ENCODE assay signal across 8 mouse cellular contexts in the genomic region with DNA sequence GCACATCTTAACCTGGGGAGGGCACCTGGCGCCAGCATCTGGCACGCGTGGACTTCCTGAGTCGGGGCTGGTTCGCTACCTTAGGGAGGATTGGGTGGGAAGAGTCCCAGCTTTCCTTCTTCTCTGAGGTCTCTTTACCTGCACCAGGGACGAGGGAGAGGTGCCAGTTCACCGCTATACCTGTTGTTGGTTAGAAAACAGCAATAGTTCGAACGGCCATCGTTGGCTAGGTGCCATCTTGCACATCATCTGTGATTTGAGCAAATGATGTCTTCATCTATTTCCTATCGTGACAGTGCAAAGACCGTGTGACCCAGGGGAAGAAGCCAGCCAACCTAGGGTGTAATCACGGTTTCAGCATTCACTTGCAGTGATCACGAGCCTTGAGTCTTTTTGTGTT. TPM values are rescaled to one million over a fixed set of nuclear protein-coding genes. Genes with fewer than 3 reads are reported as not detected.
DNase-seq lines count a peak whose midpoint lies in the region; ATAC-seq and TF ChIP-seq lines count a peak whose summit lies in the region.

No protein-coding gene starts in this region.

- peak; percentile 47 for ATAC-seq in megakaryocyte, adult 5-6 weeks (ENCODE audit: poor library complexity, severe bottlenecking)
- no peak for ATAC-seq in activated CD4-positive, CD25-positive, alpha-beta regulatory T cell, adult 4 months

- WGBS in cerebellum, adult 2 months: 34% methylated on average over 14 of the region's 14 CpGs

- no peak for TF ChIP-seq CTCF in cerebellum, adult 2 months (IDR thresholded peaks at IDR 0.05; ENCODE audit: borderline replicate concordance, insufficient read depth, low read depth, low read length)
- TF ChIP-seq CTCF in testis, adult 2 months (IDR thresholded peaks at IDR 0.05; ENCODE audit: control insufficient read depth, insufficient read depth, insufficient replicate concordance, low read depth, low read length): no peak

- no peak for DNase-seq in cerebellum, adult 2 months
- DNase-seq in cerebellum, adult 9-10 months: no peak
- no peak for DNase-seq in testis, postnatal 14 days (ENCODE audit: low spot score)
- no peak for DNase-seq in adrenal gland, postnatal 14 days
- no peak for DNase-seq in urinary bladder, postnatal 36 days (ENCODE audit: low spot score in 2 of 2)

- no peak overlapping the region for H3K27ac ChIP-seq in cerebellum, adult 2 months (ENCODE audit: insufficient read depth, low read length)
- no peak overlapping the region for H3K27ac ChIP-seq in testis, adult 2 months (ENCODE audit: control insufficient read depth, insufficient read depth, low read depth, low read length)

- H3K4me3 ChIP-seq in cerebellum, adult 2 months (replicated peaks; ENCODE audit: insufficient read depth, low read depth, low read length): peak overlapping the region; percentile 37
- H3K4me3 ChIP-seq in testis, adult 2 months (ENCODE audit: control insufficient read depth, low read depth, low read length): peak overlapping the region; percentile 81

- TF ChIP-seq POLR2A in cerebellum, adult 2 months (IDR thresholded peaks at IDR 0.05; ENCODE audit: borderline replicate concordance, insufficient read depth, low read length): no peak
- TF ChIP-seq POLR2A in testis, adult 2 months (IDR thresholded peaks at IDR 0.05; ENCODE audit: control insufficient read depth, low read depth, low read length): no peak

- no peaks in the 10 kb centered on the region for H3K36me3 ChIP-seq in testis, adult 2 months (ENCODE audit: control insufficient read depth, insufficient read depth, low read length)

- no peaks in the 10 kb centered on the region for H3K4me1 ChIP-seq in cerebellum, adult 2 months (ENCODE audit: control insufficient read depth, insufficient read depth, low read length)
- peaks cover 5% of the 10 kb centered on the region for H3K4me1 ChIP-seq in testis, adult 2 months (ENCODE audit: control insufficient read depth, insufficient read depth, low read length)

- H3K27me3 ChIP-seq in cerebellum, adult 2 months (ENCODE audit: control insufficient read depth, insufficient read depth, low read length): no peaks in the 10 kb centered on the region; the same call in 1 of the 2 replicates
- no peaks in the 10 kb centered on the region; the same call in 1 of the 2 replicates for H3K27me3 ChIP-seq in testis, adult 2 months (ENCODE audit: control insufficient read depth, insufficient read depth, low read length)

RNA-seq across cellular contexts. Expression of a gene that starts 1.1 kb away (rescaled TPM):
- 10.0 and 11.1 TPM in 2 replicates for polyA plus RNA-seq in cerebellum, adult 2 months (2012; rRNA removed)
- polyA plus RNA-seq in testis, adult 2 months (2012; rRNA removed): 0.04 and 0.10 TPM in 2 replicates
- total RNA-seq in megakaryocyte, adult 5-6 weeks (2015): not detected in 2 replicates
- total RNA-seq in megakaryocyte, adult 5-6 weeks (2017): not detected in 2 replicates
- 1.0 and 1.1 TPM in 2 replicates for total RNA-seq in adrenal gland, postnatal 14 days (2021)
- polyA plus RNA-seq in activated CD4-positive, CD25-positive, alpha-beta regulatory T cell, adult 4 months (2017; shearing (Covaris generic)): not detected

RNA-seq across cellular contexts. Expression of a gene that starts 23.3 kb away (rescaled TPM):
- polyA plus RNA-seq in cerebellum, adult 2 months (2012; rRNA removed): 82.0 and 90.6 TPM in 2 replicates
- 14.1 and 17.2 TPM in 2 replicates for polyA plus RNA-seq in testis, adult 2 months (2012; rRNA removed)
- total RNA-seq in megakaryocyte, adult 5-6 weeks (2015): 95.9 and 115 TPM in 2 replicates
- 37.2 and 62.2 TPM in 2 replicates for total RNA-seq in megakaryocyte, adult 5-6 weeks (2017)
- total RNA-seq in adrenal gland, postnatal 14 days (2021): 31.5 and 42.3 TPM in 2 replicates
- polyA plus RNA-seq in activated CD4-positive, CD25-positive, alpha-beta regulatory T cell, adult 4 months (2017; shearing (Covaris generic)): 10 to 100 TPM; 32.5 to 39.1 TPM

RNA-seq across cellular contexts. Expression of a gene that starts 57.7 kb away (rescaled TPM):
- polyA plus RNA-seq in cerebellum, adult 2 months (2012; rRNA removed): 24.5 and 25.3 TPM in 2 replicates
- 6.3 and 7.8 TPM in 2 replicates for polyA plus RNA-seq in testis, adult 2 months (2012; rRNA removed)
- 61.3 and 63.0 TPM in 2 replicates for total RNA-seq in megakaryocyte, adult 5-6 weeks (2015)
- total RNA-seq in megakaryocyte, adult 5-6 weeks (2017): 62.0 and 80.7 TPM in 2 replicates
- total RNA-seq in adrenal gland, postnatal 14 days (2021): 36.5 and 36.9 TPM in 2 replicates
- 10 to 100 TPM; 45.4 to 46.3 TPM for polyA plus RNA-seq in activated CD4-positive, CD25-positive, alpha-beta regulatory T cell, adult 4 months (2017; shearing (Covaris generic))

Comparison
In these comparisons a context has a peak if more than half of its experiments do, and no peak if none do; other contexts are left out.
1. RNA of a gene that starts 1.1 kb away (polyA plus RNA-seq): 10.0 to 11.1 TPM in cerebellum, adult 2 months; 0.04 to 0.10 TPM in testis, adult 2 months and not detected in activated CD4-positive, CD25-positive, alpha-beta regulatory T cell, adult 4 months; every median in the first group is over 10 times any median in the second.